Mouse (Mus musculus): Measurements from ENCODE around the gene Bcl2l12. TPM values are rescaled to one million over a fixed set of nuclear protein-coding genes. Genes with fewer than 3 reads are reported as not detected.
A peak's percentile ranks its signal among the peaks of the same experiment; 100 is the strongest.

Bcl2l12 gene
- polyA plus RNA-seq, 1 experiment from 2014 or later = 33.3 TPM

DNA sequence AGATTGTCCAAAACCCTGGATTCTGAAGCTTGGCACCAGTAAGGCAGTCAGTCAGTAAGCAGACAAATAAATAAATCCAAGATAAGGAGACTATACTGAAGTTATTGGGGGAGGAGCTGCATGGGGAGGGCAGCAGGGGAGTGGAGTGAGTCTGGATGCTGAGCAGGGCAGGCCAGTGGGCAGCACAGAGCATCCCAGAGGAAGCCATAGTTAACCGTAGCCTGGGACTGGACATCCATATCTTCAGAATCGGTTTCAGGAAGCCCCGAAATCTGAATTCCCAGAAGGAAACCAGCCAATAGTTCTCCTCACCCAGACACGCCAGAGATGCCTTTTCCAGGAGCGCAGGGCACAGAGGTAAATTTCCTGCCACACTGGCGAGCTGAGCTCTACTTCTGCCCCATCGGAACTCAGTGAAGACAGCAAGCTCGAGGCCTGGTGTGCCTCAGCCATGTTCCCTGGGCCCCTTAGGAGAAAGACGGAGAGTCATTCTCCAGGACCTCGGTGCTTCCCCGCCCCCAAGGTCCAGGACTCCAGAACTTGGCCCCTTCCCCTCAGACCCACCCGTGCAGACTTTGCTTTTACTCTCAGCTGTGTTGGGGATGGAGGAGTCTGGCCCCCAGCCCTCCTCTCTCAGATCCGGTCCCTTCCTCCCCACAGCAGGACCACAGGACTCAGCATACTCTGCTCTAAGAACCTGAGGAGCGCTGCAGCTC lies 24.9 kb downstream of the Bcl2l12 start:
- Histone ChIP-seq H3K27me3 (ENCODE audit: control insufficient read depth, insufficient read depth, low read length) (no peaks in the 10 kb centered on the region), H3K4me1 (ENCODE audit: control insufficient read depth, insufficient read depth, low read length) (peaks cover 12% of the 10 kb centered on the region), H3K4me3 (ENCODE audit: low read length) (peak overlapping the region; percentile 40), H3K9me3 (replicated peaks; ENCODE audit: control insufficient read depth, low read length) (no peaks in the 10 kb centered on the region), H3K4me2 (ENCODE audit: low read depth, low read length) (peak overlapping the region; percentile 50), H3K27ac (ENCODE audit: low read length) (no peak overlapping the region), H3K9ac (ENCODE audit: low read length) (peak overlapping the region; percentile 37), H3K36me3 (ENCODE audit: control insufficient read depth, insufficient read depth) (peaks cover 23% of the 10 kb centered on the region)
- no peak for ATAC-seq (replicated peaks; ENCODE audit: extremely low read depth, insufficient read depth, low FRiP score)
- WGBS = 39% methylated on average over 14 of the region's 14 CpGs

DNA sequence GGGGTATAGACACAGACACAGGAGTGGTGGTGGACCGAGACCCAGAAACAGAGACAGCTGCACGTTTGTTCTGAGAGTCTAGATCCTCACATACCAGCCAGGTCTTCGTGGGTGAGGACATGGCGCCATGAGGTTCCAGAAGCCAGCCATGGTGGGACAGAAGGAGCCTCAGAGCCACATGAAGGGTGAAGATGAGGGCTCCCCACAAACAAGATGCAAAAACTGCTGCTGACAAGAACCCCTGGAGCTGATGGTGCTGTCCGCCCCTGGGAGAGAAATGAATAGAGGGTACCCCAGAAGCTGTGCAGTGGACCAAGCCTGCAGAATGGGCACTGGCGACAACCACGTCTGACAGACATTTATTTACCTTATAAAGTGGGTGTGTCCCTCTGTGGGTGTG lies 27.4 kb downstream of the Bcl2l12 start:
- WGBS = 63% methylated on average over 7 of the region's 7 CpGs
- no peak overlapping the region for H3K27ac ChIP-seq (ENCODE audit: low read length)
- H3K4me2 ChIP-seq (ENCODE audit: low read depth, low read length) = peak overlapping the region; percentile 96
- no peaks in the 10 kb centered on the region for H3K27me3 ChIP-seq (ENCODE audit: control insufficient read depth, insufficient read depth, low read length)
- H3K4me3 ChIP-seq (ENCODE audit: low read length) = peak overlapping the region; percentile 70
- peaks cover 12% of the 10 kb centered on the region for H3K4me1 ChIP-seq (ENCODE audit: control insufficient read depth, insufficient read depth, low read length)
- no peaks in the 10 kb centered on the region for H3K9me3 ChIP-seq (replicated peaks; ENCODE audit: control insufficient read depth, low read length)
- ATAC-seq (replicated peaks; ENCODE audit: extremely low read depth, insufficient read depth, low FRiP score) = no peak
- H3K9ac ChIP-seq (ENCODE audit: low read length) = peak overlapping the region; percentile 75; the same call in 1 of the 2 replicates
- peaks cover 1% of the 10 kb centered on the region; the same call in 1 of the 2 replicates for H3K36me3 ChIP-seq (ENCODE audit: control insufficient read depth, insufficient read depth)

DNA sequence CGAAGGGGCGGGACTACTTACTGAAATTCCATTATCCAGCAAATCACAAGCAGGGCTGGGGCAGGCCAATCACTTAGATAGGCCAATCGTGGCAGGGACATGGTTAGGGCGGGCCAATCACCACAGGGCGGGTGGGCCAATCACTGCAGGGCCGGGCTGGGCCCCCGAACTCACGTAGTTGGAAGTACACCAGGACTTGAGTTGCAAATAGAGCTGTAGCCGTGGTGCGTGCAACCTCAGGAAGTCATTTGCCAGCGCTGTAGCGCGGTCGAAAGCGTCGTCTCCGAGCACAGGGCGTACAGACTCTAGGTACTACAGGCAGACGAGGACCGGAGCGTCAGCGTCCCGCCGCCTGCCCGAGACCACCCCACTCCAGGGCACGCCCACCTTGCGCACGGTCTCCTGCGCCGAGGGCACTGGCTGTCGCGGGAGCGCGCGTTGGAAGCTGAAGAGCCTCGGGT lies 28.3 kb downstream of the Bcl2l12 start:
- peaks cover 12% of the 10 kb centered on the region for H3K4me1 ChIP-seq (ENCODE audit: control insufficient read depth, insufficient read depth, low read length)
- WGBS = under 1% methylated on average over 36 of the region's 36 CpGs
- ATAC-seq (replicated peaks; ENCODE audit: extremely low read depth, insufficient read depth, low FRiP score) = peak; percentile 95
- peak overlapping the region; percentile 96 for H3K4me2 ChIP-seq (ENCODE audit: low read depth, low read length)
- no peaks in the 10 kb centered on the region for H3K27me3 ChIP-seq (ENCODE audit: control insufficient read depth, insufficient read depth, low read length)
- no peaks in the 10 kb centered on the region for H3K9me3 ChIP-seq (replicated peaks; ENCODE audit: control insufficient read depth, low read length)
- H3K36me3 ChIP-seq (ENCODE audit: control insufficient read depth, insufficient read depth) = 0 out of 2 replicates have a peak, but pooled peaks cover 2% of the 10 kb centered on the region
- H3K4me3 ChIP-seq (ENCODE audit: low read length) = peak overlapping the region; percentile 70
- H3K9ac ChIP-seq (ENCODE audit: low read length) = peak overlapping the region; percentile 75
- peak overlapping the region; percentile 77 for H3K27ac ChIP-seq (ENCODE audit: low read length)

DNA sequence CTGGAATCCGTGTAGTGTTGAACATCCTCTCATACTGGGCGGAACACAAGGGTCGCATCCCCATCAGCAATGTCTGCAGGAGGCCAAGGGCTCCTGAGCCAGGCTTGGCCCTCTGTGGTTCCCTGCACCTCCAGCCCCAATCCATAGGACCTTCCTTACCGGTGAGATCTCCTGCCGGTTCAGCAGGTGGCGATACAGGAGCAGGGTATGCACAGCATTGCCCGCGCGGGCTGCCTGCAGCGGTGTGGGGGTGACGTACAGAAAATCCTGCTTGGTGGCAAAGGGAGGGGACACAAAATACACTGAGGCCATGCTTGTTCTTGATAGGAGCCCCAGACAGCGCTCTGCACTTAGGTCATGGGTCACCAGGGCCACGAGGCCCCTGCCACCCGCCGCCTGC lies 31.9 kb downstream of the Bcl2l12 start:
- Histone ChIP-seq H3K4me2 (ENCODE audit: low read depth, low read length) (no peak overlapping the region), H3K27me3 (ENCODE audit: control insufficient read depth, insufficient read depth, low read length) (no peaks in the 10 kb centered on the region), H3K4me1 (ENCODE audit: control insufficient read depth, insufficient read depth, low read length) (peaks cover 10% of the 10 kb centered on the region), H3K27ac (ENCODE audit: low read length) (no peak overlapping the region), H3K4me3 (ENCODE audit: low read length) (no peak overlapping the region), H3K9ac (ENCODE audit: low read length) (no peak overlapping the region), H3K36me3 (ENCODE audit: control insufficient read depth, insufficient read depth) (0 out of 2 replicates have a peak, but pooled peaks cover 2% of the 10 kb centered on the region), H3K9me3 (replicated peaks; ENCODE audit: control insufficient read depth, low read length) (no peaks in the 10 kb centered on the region)
- no peak for ATAC-seq (replicated peaks; ENCODE audit: extremely low read depth, insufficient read depth, low FRiP score)
- 74% methylated on average over 15 of the region's 15 CpGs for WGBS

DNA sequence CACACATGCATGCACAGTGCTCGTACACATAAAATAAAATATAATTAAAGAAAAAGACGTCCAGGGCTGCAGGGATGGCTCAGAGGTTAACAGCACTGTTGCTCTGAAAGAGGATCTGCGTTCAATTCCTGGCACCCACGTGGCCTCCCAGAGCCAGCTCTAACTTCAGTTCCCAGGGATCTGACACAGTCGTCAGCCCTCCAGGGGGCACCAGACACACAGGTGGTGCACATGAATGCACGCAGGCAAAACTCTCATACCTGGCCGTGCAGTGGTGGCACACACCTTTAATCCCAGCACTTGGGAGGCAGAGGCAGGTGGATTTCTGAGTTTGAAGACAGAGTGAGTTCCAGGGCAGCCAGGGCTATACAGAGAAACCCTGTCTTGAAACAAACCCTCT lies 32.5 kb downstream of the Bcl2l12 start:
- no peak overlapping the region for H3K27ac ChIP-seq (ENCODE audit: low read length)
- 0 out of 2 replicates have a peak, but pooled peaks cover 2% of the 10 kb centered on the region for H3K36me3 ChIP-seq (ENCODE audit: control insufficient read depth, insufficient read depth)
- peaks cover 8% of the 10 kb centered on the region for H3K4me1 ChIP-seq (ENCODE audit: control insufficient read depth, insufficient read depth, low read length)
- H3K27me3 ChIP-seq (ENCODE audit: control insufficient read depth, insufficient read depth, low read length) = no peaks in the 10 kb centered on the region
- 72% methylated on average over 7 of the region's 7 CpGs for WGBS
- no peak overlapping the region for H3K4me3 ChIP-seq (ENCODE audit: low read length)
- no peak overlapping the region for H3K9ac ChIP-seq (ENCODE audit: low read length)
- no peak overlapping the region for H3K4me2 ChIP-seq (ENCODE audit: low read depth, low read length)
- no peaks in the 10 kb centered on the region for H3K9me3 ChIP-seq (replicated peaks; ENCODE audit: control insufficient read depth, low read length)
- no peak for ATAC-seq (replicated peaks; ENCODE audit: extremely low read depth, insufficient read depth, low FRiP score)

DNA sequence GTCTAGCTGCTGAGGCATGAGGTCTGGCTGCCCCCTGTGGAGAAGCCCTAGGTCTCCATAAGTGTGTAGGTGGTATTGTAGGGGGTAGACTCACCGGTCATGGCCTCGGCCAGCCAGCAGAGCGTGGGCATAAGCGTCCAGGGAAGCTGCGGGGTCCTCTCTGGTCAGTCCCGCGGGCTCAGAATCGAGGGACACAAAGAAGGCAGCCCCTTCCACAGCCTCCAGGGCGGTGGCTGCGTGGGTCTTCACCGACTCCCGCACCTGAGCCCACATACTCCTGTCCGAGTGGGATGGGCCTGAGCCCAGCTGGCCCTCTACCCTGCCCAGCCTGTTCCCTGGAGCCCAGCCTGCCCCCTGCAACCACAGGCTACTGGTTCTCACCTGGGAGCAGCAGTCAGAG lies 33.5 kb downstream of the Bcl2l12 start:
- ATAC-seq (replicated peaks; ENCODE audit: extremely low read depth, insufficient read depth, low FRiP score) = no peak
- Histone ChIP-seq H3K9ac (ENCODE audit: low read length) (no peak overlapping the region), H3K4me1 (ENCODE audit: control insufficient read depth, insufficient read depth, low read length) (0 out of 2 replicates have a peak, but pooled peaks cover 2% of the 10 kb centered on the region), H3K4me3 (ENCODE audit: low read length) (no peak overlapping the region), H3K36me3 (ENCODE audit: control insufficient read depth, insufficient read depth) (0 out of 2 replicates have a peak, but pooled peaks cover 2% of the 10 kb centered on the region), H3K27ac (ENCODE audit: low read length) (no peak overlapping the region), H3K4me2 (ENCODE audit: low read depth, low read length) (no peak overlapping the region), H3K27me3 (ENCODE audit: control insufficient read depth, insufficient read depth, low read length) (no peaks in the 10 kb centered on the region), H3K9me3 (replicated peaks; ENCODE audit: control insufficient read depth, low read length) (no peaks in the 10 kb centered on the region)
- 88% methylated on average over 13 of the region's 13 CpGs for WGBS

DNA sequence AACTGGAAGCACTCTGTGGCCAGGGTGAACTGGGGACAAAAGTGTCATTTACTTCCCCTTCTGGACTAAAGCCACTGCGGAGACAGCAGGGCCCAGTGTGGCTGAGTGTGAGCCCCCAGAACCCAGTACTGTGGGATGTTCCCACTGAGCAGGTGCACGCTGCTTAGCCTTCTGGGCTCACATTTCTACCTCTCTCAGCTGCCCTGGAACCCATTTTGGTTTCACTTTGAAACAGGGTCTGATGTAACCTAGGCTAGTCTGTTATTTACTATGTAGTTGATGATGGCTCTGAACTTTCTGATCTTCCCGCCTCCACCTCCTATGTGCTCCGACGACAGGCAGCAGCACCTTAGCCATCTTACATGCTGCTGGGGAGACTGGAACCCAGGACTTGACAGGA lies 35.7 kb downstream of the Bcl2l12 start:
- no peak overlapping the region for H3K27ac ChIP-seq (ENCODE audit: low read length)
- H3K4me3 ChIP-seq (ENCODE audit: low read length) = no peak overlapping the region
- no peaks in the 10 kb centered on the region for H3K27me3 ChIP-seq (ENCODE audit: control insufficient read depth, insufficient read depth, low read length)
- H3K36me3 ChIP-seq (ENCODE audit: control insufficient read depth, insufficient read depth) = 0 out of 2 replicates have a peak, but pooled peaks cover 2% of the 10 kb centered on the region
- ATAC-seq (replicated peaks; ENCODE audit: extremely low read depth, insufficient read depth, low FRiP score) = no peak
- H3K9me3 ChIP-seq (replicated peaks; ENCODE audit: control insufficient read depth, low read length) = no peaks in the 10 kb centered on the region
- H3K4me2 ChIP-seq (ENCODE audit: low read depth, low read length) = no peak overlapping the region
- 89% methylated on average over 5 of the region's 5 CpGs for WGBS
- no peaks in the 10 kb centered on the region for H3K4me1 ChIP-seq (ENCODE audit: control insufficient read depth, insufficient read depth, low read length)
- H3K9ac ChIP-seq (ENCODE audit: low read length) = no peak overlapping the region

DNA sequence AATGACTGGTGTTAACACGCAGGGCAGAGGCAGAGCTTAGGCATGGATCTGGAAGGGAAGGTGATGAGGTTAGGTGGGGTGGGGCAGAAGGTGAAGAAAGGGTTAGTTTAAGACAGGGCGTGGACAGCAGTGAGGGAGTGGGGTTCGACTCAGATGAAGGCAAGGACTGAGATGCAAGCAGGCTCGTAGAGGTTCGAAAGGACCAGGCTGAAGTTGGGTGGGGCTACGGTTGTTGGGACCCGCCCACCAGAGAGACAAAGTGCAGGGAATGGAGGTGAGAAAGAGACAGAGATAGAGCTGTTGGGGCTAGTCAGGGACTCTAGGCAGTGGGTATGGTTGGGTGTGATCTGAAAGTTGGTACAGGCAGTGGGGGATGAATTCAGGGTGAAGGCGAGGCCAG lies 36.2 kb downstream of the Bcl2l12 start:
- 0 out of 2 replicates have a peak, but pooled peaks cover 2% of the 10 kb centered on the region for H3K36me3 ChIP-seq (ENCODE audit: control insufficient read depth, insufficient read depth)
- no peak overlapping the region for H3K27ac ChIP-seq (ENCODE audit: low read length)
- no peaks in the 10 kb centered on the region for H3K9me3 ChIP-seq (replicated peaks; ENCODE audit: control insufficient read depth, low read length)
- H3K27me3 ChIP-seq (ENCODE audit: control insufficient read depth, insufficient read depth, low read length) = no peaks in the 10 kb centered on the region
- H3K9ac ChIP-seq (ENCODE audit: low read length) = no peak overlapping the region
- H3K4me1 ChIP-seq (ENCODE audit: control insufficient read depth, insufficient read depth, low read length) = no peaks in the 10 kb centered on the region
- 65% methylated on average over 8 of the region's 8 CpGs for WGBS
- no peak for ATAC-seq (replicated peaks; ENCODE audit: extremely low read depth, insufficient read depth, low FRiP score)
- no peak overlapping the region for H3K4me3 ChIP-seq (ENCODE audit: low read length)
- H3K4me2 ChIP-seq (ENCODE audit: low read depth, low read length) = no peak overlapping the region

DNA sequence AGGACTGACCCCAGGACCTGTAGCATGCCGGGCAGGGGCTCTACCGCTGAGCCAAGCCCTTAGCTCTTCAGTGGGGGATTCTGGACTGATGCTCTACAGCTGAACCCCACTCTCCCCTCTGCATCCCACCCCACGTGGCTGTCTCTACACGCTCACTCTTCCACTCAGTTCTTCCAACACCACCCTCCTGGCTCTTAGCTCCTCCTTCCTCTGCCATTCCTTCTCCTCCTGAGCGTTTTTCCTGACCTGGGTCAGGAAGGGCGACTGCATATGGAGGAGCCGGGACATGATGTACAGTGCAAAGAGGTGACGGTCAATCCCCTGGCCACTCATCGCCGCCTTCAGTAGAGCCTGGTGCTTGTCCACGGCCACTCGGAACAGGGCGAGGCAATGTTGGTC lies 38.0 kb downstream of the Bcl2l12 start:
- Histone ChIP-seq H3K9ac (ENCODE audit: low read length) (no peak overlapping the region), H3K27me3 (ENCODE audit: control insufficient read depth, insufficient read depth, low read length) (no peaks in the 10 kb centered on the region), H3K27ac (ENCODE audit: low read length) (no peak overlapping the region), H3K36me3 (ENCODE audit: control insufficient read depth, insufficient read depth) (no peaks in the 10 kb centered on the region), H3K4me1 (ENCODE audit: control insufficient read depth, insufficient read depth, low read length) (no peaks in the 10 kb centered on the region), H3K9me3 (replicated peaks; ENCODE audit: control insufficient read depth, low read length) (no peaks in the 10 kb centered on the region), H3K4me2 (ENCODE audit: low read depth, low read length) (no peak overlapping the region), H3K4me3 (ENCODE audit: low read length) (no peak overlapping the region)
- 87% methylated on average over 13 of the region's 13 CpGs for WGBS
- no peak for ATAC-seq (replicated peaks; ENCODE audit: extremely low read depth, insufficient read depth, low FRiP score)

All from heart, embryonic 16.5 days (tissue).